17 mouse cellular contexts compared by ENCODE assay signal in the genomic region with DNA sequence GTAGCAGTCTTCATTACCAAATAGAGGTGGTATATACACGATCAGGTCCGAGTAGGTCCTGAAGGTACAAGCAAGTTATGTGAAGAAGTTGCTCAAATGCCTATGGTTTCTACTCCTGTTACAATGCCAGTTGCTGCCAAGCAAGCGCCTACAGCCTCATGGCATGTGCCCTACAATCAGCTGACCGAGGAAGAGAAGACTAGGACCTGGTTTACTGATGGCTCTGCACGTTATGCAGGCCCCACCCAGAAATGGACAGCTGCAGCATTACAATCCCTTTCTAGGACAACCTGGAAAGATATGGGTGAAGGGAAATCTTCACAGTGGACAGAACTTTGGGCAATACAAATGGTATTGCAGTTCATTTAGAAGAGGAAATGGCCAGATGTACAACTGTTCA.
DNase-seq lines count a peak whose midpoint lies in the region; TF ChIP-seq lines count a peak whose summit lies in the region.
"Had no signal": no experiment of that assay in that cellular context is flagged by ENCODE, and none has a peak within 500 bp of the region (broad histone marks: within the 10 kb centered on the region; RNA-seq: fewer than 3 reads in every experiment).

No protein-coding gene starts in this region.

- intact Hi-C loops in gastrocnemius, adult 2 months (cut with DNase I), result no loop called here
- intact Hi-C loops in gastrocnemius, postnatal 36 days (cut with DNase I), result no loop called here

- no peak for TF ChIP-seq CTCF in gastrocnemius, adult 2 months (IDR thresholded peaks at IDR 0.05)

- H3K4me3 ChIP-seq in gastrocnemius, adult 2 months, result no peak overlapping the region
- H3K4me3 ChIP-seq in myocyte, result no peak overlapping the region

- H3K36me3 ChIP-seq in myocyte (ENCODE audit: control insufficient read depth, insufficient read depth), result no peaks in the 10 kb centered on the region
- H3K36me3 ChIP-seq: G1E had no signal

- peaks cover 33% of the 10 kb centered on the region for H3K79me2 ChIP-seq in myocyte (ENCODE audit: control insufficient read depth, insufficient read depth)

- no peak overlapping the region for H3ac ChIP-seq in myocyte (ENCODE audit: control insufficient read depth, insufficient read length)

- peak overlapping the region; percentile 60 for H3K27ac ChIP-seq in gastrocnemius, adult 2 months

- no peak overlapping the region for H3K4me2 ChIP-seq in myocyte (ENCODE audit: low read depth)

- no peak for TF ChIP-seq POLR2A in myocyte (IDR thresholded peaks at IDR 0.05; ENCODE audit: insufficient read length, low read depth)

- H3K27me3 ChIP-seq in myocyte (ENCODE audit: control insufficient read depth, insufficient read depth, insufficient read length), result no peaks in the 10 kb centered on the region
- H3K27me3 ChIP-seq: CH12.LX, Patski had no signal

- no peak for DNase-seq in gastrocnemius, adult 2 months
- no peak for DNase-seq in gastrocnemius, postnatal 36 days
- DNase-seq in embryo, embryonic 9.5 days (ENCODE audit: extremely low spot score), result no peak
- DNase-seq: adrenal gland, adult 2 months; adrenal gland, adult 8-10 months; adrenal gland, postnatal 10 days; adrenal gland, postnatal 14 days; adrenal gland, postnatal 25 days; adrenal gland, postnatal 36 days; B cell, adult 2 months; cerebellum, adult 11 months; cerebellum, adult 11-12 months; cerebellum, adult 18-20 months had no signal

TF ChIP-seq in myocyte, 11 proteins besides CTCF, POLR2A, EP300 and RAD21:
- TF ChIP-seq MYOD1 (IDR thresholded peaks at IDR 0.05; ENCODE audit: control insufficient read depth in 1 of 3, insufficient read length in 2 of 3, low read depth in 2 of 3) (peak in 1 of 3 experiments; percentile 70), SRF (IDR thresholded peaks at IDR 0.05; ENCODE audit: control insufficient read depth, insufficient read length, low read depth) (no peak), USF1 (IDR thresholded peaks at IDR 0.05; ENCODE audit: low read depth) (peak; percentile 3), MYOG (IDR thresholded peaks at IDR 0.05; ENCODE audit: control insufficient read depth in 1 of 3, insufficient read depth in 1 of 3, insufficient read length in 2 of 3, low read depth in 2 of 3) (peak in 1 of 3 experiments; percentile 56)
